In genomic region chr15:27925004-27925635, GRCm38 (mm10) we compare ENCODE assay signal across 10 mouse cellular contexts.
DNase-seq lines count a peak whose midpoint lies in the region; ATAC-seq lines count a peak whose summit lies in the region.
"Had no signal": no experiment of that assay in that cellular context is flagged by ENCODE, and none has a peak within 500 bp of the region (broad histone marks: within the 10 kb centered on the region; RNA-seq: fewer than 3 reads in every experiment).

No protein-coding gene starts in this region.

- H3K4me1 ChIP-seq in kidney, embryonic 14.5 days (ENCODE audit: control insufficient read depth, insufficient read depth, low read length): peaks cover 50% of the 10 kb centered on the region
- peaks cover 61% of the 10 kb centered on the region for H3K4me1 ChIP-seq in forebrain, embryonic 13.5 days
- H3K4me1 ChIP-seq in midbrain, embryonic 14.5 days (ENCODE audit: control insufficient read depth, insufficient read depth, low read length): peaks cover 43% of the 10 kb centered on the region

- 23% methylated on average over 15 of the region's 15 CpGs for WGBS in kidney, embryonic 14.5 days
- WGBS in forebrain, embryonic 13.5 days: 36% methylated on average over 15 of the region's 15 CpGs
- WGBS in midbrain, embryonic 14.5 days: 14% methylated on average over 15 of the region's 15 CpGs

- no peak for ATAC-seq in kidney, embryonic 14.5 days (ENCODE audit: low FRiP score, low TSS enrichment)
- no peak for ATAC-seq in forebrain, embryonic 13.5 days
- ATAC-seq in midbrain, embryonic 14.5 days (ENCODE audit: low FRiP score, low TSS enrichment): no peak
- ATAC-seq in megakaryocyte progenitor cell, adult 5-6 weeks (replicated peaks; ENCODE audit: poor library complexity): no peak; the same call in 1 of the 2 replicates

- intact Hi-C loops in left cerebral cortex, postnatal 25 days (cut with DNase I): no loop called here

- no peaks in the 10 kb centered on the region for H3K36me3 ChIP-seq in kidney, embryonic 14.5 days (ENCODE audit: control insufficient read depth, insufficient read depth, low read length)
- no peaks in the 10 kb centered on the region for H3K36me3 ChIP-seq in forebrain, embryonic 13.5 days (ENCODE audit: poor library complexity, severe bottlenecking)
- H3K36me3 ChIP-seq in midbrain, embryonic 14.5 days (ENCODE audit: control insufficient read depth, insufficient read depth, low read length): no peaks in the 10 kb centered on the region

- DNase-seq in cerebellum, adult 8-10 months: peak; percentile 42
- DNase-seq in cerebellum, postnatal 36 days: no peak
- DNase-seq in kidney, postnatal 10 days: no peak
- DNase-seq in midbrain, embryonic 14.5 days: no peak
- no peak for DNase-seq in left cerebral cortex, postnatal 25 days (ENCODE audit: low spot score in 2 of 2)
- DNase-seq: left cerebral cortex, postnatal 4 days; lung, postnatal 4 days had no signal

- H3K27me3 ChIP-seq in kidney, embryonic 14.5 days (ENCODE audit: control insufficient read depth, insufficient read depth, low read length): no peaks in the 10 kb centered on the region
- no peaks in the 10 kb centered on the region for H3K27me3 ChIP-seq in forebrain, embryonic 13.5 days
- H3K27me3 ChIP-seq in midbrain, embryonic 14.5 days (ENCODE audit: control insufficient read depth, insufficient read depth, low read length): no peaks in the 10 kb centered on the region

- H3K9me3 ChIP-seq in kidney, embryonic 14.5 days (ENCODE audit: control insufficient read depth, low read length): no peaks in the 10 kb centered on the region
- no peaks in the 10 kb centered on the region for H3K9me3 ChIP-seq in forebrain, embryonic 13.5 days (replicated peaks)
- H3K9me3 ChIP-seq in midbrain, embryonic 14.5 days (ENCODE audit: control insufficient read depth, low read length): no peaks in the 10 kb centered on the region

- no peak overlapping the region for H3K4me3 ChIP-seq in kidney, embryonic 14.5 days (ENCODE audit: low read length)
- no peak overlapping the region for H3K4me3 ChIP-seq in forebrain, embryonic 13.5 days
- H3K4me3 ChIP-seq in midbrain, embryonic 14.5 days (replicated peaks; ENCODE audit: low read depth, low read length): no peak overlapping the region

- H3K27ac ChIP-seq in kidney, embryonic 14.5 days (ENCODE audit: low read depth, low read length): no peak overlapping the region
- peak overlapping the region; percentile 44; the same call in 1 of the 2 replicates for H3K27ac ChIP-seq in forebrain, embryonic 13.5 days
- H3K27ac ChIP-seq in midbrain, embryonic 14.5 days (replicated peaks; ENCODE audit: low read depth, low read length): no peak overlapping the region

- peak overlapping the region; percentile 31; the same call in 1 of the 2 replicates for H3K9ac ChIP-seq in kidney, embryonic 14.5 days (ENCODE audit: low read depth, low read length)
- 0 out of 2 replicates have a peak overlapping the region, but pooled peaks have one; percentile 30 for H3K9ac ChIP-seq in forebrain, embryonic 13.5 days
- no peak overlapping the region; the same call in 1 of the 2 replicates for H3K9ac ChIP-seq in midbrain, embryonic 14.5 days (replicated peaks; ENCODE audit: low read length)

- 0 out of 2 replicates have a peak overlapping the region, but pooled peaks have one; percentile 8 for H3K4me2 ChIP-seq in kidney, embryonic 14.5 days (replicated peaks; ENCODE audit: low read depth, low read length)
- peak overlapping the region; percentile 13 for H3K4me2 ChIP-seq in forebrain, embryonic 13.5 days
- H3K4me2 ChIP-seq in midbrain, embryonic 14.5 days (ENCODE audit: low read length): peak overlapping the region; percentile 24; the same call in 1 of the 2 replicates
